Mouse (Mus musculus) testis, adult 2 months (tissue): ENCODE data around the gene Gm128.

Source experiments
- CTCF ChIP-seq: fragments of 200-500 bp; IDR thresholded peaks from 2 replicates; pipeline ENCODE4 v1.5.1; 2012; ENCODE audit warnings: low read depth, mild to moderate bottlenecking, inconsistent platforms, low read length, moderate library complexity; ENCODE audit not compliant: control insufficient read depth, insufficient read depth, insufficient replicate concordance
- POLR2A ChIP-seq: fragments of 200-500 bp; IDR thresholded peaks from 2 replicates; pipeline ENCODE4 v1.6.1; 2012; ENCODE audit warnings: low read depth, mild to moderate bottlenecking, inconsistent platforms, low read length, moderate library complexity; ENCODE audit not compliant: control insufficient read depth

- no peak for TF ChIP-seq CTCF
- no peak for TF ChIP-seq POLR2A
Observed at GRCm38 (mm10) chr3:95285390-95285789, 44.0 kb upstream of the Gm128 start.
